Mouse (Mus musculus): ENCODE results near the gene Leng9.

Gene Leng9

GRCm38 (mm10) chr7:4144046-4144445, 6.1 kb downstream of the Leng9 start:
- no peak for DNase-seq

GRCm38 (mm10) chr7:4143506-4143905, 6.7 kb downstream of the Leng9 start:
- DNase-seq, result no peak

GRCm38 (mm10) chr7:4142796-4143445, 7.3 kb downstream of the Leng9 start:
- DNase-seq, result no peak

- DNase-seq, result no peak
Observed at GRCm38 (mm10) chr7:4141648-4142325, 8.4 kb downstream of the Leng9 start.

- DNase-seq, result no peak
Observed at GRCm38 (mm10) chr7:4139391-4139790, 10.8 kb downstream of the Leng9 start.

GRCm38 (mm10) chr7:4138671-4139070, 11.5 kb downstream of the Leng9 start:
- DNase-seq, result no peak

- DNase-seq, result no peak
Observed at GRCm38 (mm10) chr7:4138181-4138580, 12.0 kb downstream of the Leng9 start.

GRCm38 (mm10) chr7:4137746-4138145, 12.4 kb downstream of the Leng9 start:
- DNase-seq, result no peak

GRCm38 (mm10) chr7:4136771-4137531, 13.2 kb downstream of the Leng9 start, which contains the start of gene Leng8:
Gene Leng8 (plus strand): TSS chr7:4137039.
- peak; percentile 99 for DNase-seq

GRCm38 (mm10) chr7:4136404-4136770, 13.8 kb downstream of the Leng9 start:
- no peak for DNase-seq

- DNase-seq, result no peak
Observed at GRCm38 (mm10) chr7:4134911-4135310, 15.3 kb downstream of the Leng9 start.

- DNase-seq, result no peak
Observed at GRCm38 (mm10) chr7:4132998-4133397, 17.2 kb downstream of the Leng9 start.

GRCm38 (mm10) chr7:4132581-4132980, 17.6 kb downstream of the Leng9 start:
- no peak for DNase-seq

- no peak for DNase-seq
Observed at GRCm38 (mm10) chr7:4131964-4132363, 18.2 kb downstream of the Leng9 start.

- DNase-seq, result peak in 1 of 2 experiments; percentile 51
Observed at GRCm38 (mm10) chr7:4130686-4131452, 19.3 kb downstream of the Leng9 start.

GRCm38 (mm10) chr7:4128860-4129259, 21.3 kb downstream of the Leng9 start:
- no peak for DNase-seq

GRCm38 (mm10) chr7:4127894-4128293, 22.3 kb downstream of the Leng9 start:
- DNase-seq, result no peak

- DNase-seq, result no peak
Observed at GRCm38 (mm10) chr7:4126992-4127785, 23.0 kb downstream of the Leng9 start.

GRCm38 (mm10) chr7:4125306-4125705, 24.9 kb downstream of the Leng9 start:
- no peak for DNase-seq

GRCm38 (mm10) chr7:4124856-4125255, 25.3 kb downstream of the Leng9 start:
- no peak for DNase-seq

GRCm38 (mm10) chr7:4124315-4124759, 25.8 kb downstream of the Leng9 start:
- DNase-seq, result no peak

GRCm38 (mm10) chr7:4123732-4124131, 26.4 kb downstream of the Leng9 start:
- DNase-seq, result no peak
